Mouse (Mus musculus) C2C12 (cell line): Measurements from ENCODE around the gene Kdm1a.

Experiments
- CEBPB ChIP-seq: IDR thresholded peaks from one replicate; pipeline ENCODE4 v1.6.1; 2011; ENCODE audit warnings: low read depth, mild to moderate bottlenecking, control low read depth, moderate library complexity
- CTCF ChIP-seq: IDR thresholded peaks from one replicate; pipeline ENCODE4 v1.5.1; 2011; ENCODE audit not compliant: control insufficient read depth, insufficient read depth, insufficient read length
- MAX ChIP-seq: IDR thresholded peaks from one replicate; pipeline ENCODE4 v1.6.1; 2011; ENCODE audit warnings: mild to moderate bottlenecking, control low read depth
- MYOD1 ChIP-seq: IDR thresholded peaks from one replicate; pipeline ENCODE4 v1.6.1; 2011; ENCODE audit warnings: low read depth; ENCODE audit not compliant: control insufficient read depth, insufficient read length
- MYOG ChIP-seq: IDR thresholded peaks from one replicate; pipeline ENCODE4 v1.6.1; 2011; ENCODE audit not compliant: control insufficient read depth, insufficient read length; ENCODE audit errors: extremely low read depth
- USF1 ChIP-seq: IDR thresholded peaks from one replicate; pipeline ENCODE4 v1.6.1; 2011; ENCODE audit warnings: low read depth, mild to moderate bottlenecking, control low read depth, moderate library complexity

DNA sequence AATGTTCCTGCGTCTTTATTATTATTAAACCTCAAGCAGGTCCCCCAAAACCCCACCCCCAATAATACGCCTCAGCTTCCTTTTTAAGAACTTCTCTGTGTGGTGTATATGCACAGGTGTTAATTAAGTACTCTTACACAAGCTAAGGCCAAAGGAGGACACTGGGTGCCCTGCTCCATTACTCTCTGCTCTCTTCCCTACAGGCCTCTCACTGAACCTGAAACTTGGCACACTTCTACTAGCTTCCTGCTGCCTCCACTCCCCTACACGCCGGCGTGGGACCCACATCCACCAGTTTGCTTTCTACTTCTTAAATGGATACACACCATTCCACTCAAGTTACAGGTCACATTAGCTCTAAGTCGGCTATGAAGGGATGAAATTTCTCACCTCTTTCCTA is 7.3 kb downstream of the Kdm1a start:
- TF ChIP-seq CTCF (no peak), MYOD1 (no peak), MYOG (no peak), USF1 (no peak), MAX (no peak), CEBPB (no peak)
